Mouse (Mus musculus): Measurements from ENCODE around the gene Tspan5. TPM values are rescaled to one million over a fixed set of nuclear protein-coding genes. Genes with fewer than 3 reads are reported as not detected.

Tspan5 gene
- total RNA-seq, 4 experiments from 2014 or later: 171 to 214 (median 184) TPM

- no peak for DNase-seq (ENCODE audit: low spot score in 2 of 2)
Observed at GRCm38 (mm10) chr3:138804104-138805048, 62.4 kb downstream of the Tspan5 start.

- DNase-seq (ENCODE audit: low spot score in 2 of 2): no peak
Observed at GRCm38 (mm10) chr3:138807795-138808194, 65.8 kb downstream of the Tspan5 start.

- no peak for DNase-seq (ENCODE audit: low spot score in 2 of 2)
Observed at GRCm38 (mm10) chr3:138809509-138809908, 67.5 kb downstream of the Tspan5 start.

GRCm38 (mm10) chr3:138812565-138812964, 70.6 kb downstream of the Tspan5 start:
- no peak for DNase-seq (ENCODE audit: low spot score in 2 of 2)

GRCm38 (mm10) chr3:138813139-138813810, 71.3 kb downstream of the Tspan5 start:
- DNase-seq (ENCODE audit: low spot score in 2 of 2): no peak

- DNase-seq (ENCODE audit: low spot score in 2 of 2): no peak
Observed at GRCm38 (mm10) chr3:138814457-138814856, 72.5 kb downstream of the Tspan5 start.

GRCm38 (mm10) chr3:138815127-138815837, 73.3 kb downstream of the Tspan5 start:
- DNase-seq (ENCODE audit: low spot score in 2 of 2): no peak

- DNase-seq (ENCODE audit: low spot score in 2 of 2): no peak
Observed at GRCm38 (mm10) chr3:138816888-138817656, 75.1 kb downstream of the Tspan5 start.

- no peak for DNase-seq (ENCODE audit: low spot score in 2 of 2)
Observed at GRCm38 (mm10) chr3:138819862-138820261, 77.9 kb downstream of the Tspan5 start.

- DNase-seq (ENCODE audit: low spot score in 2 of 2): no peak
Observed at GRCm38 (mm10) chr3:138820296-138820695, 78.3 kb downstream of the Tspan5 start.

- DNase-seq (ENCODE audit: low spot score in 2 of 2): no peak
Observed at GRCm38 (mm10) chr3:138821886-138822445, 80.0 kb downstream of the Tspan5 start.

GRCm38 (mm10) chr3:138823857-138824256, 81.9 kb downstream of the Tspan5 start:
- no peak for DNase-seq (ENCODE audit: low spot score in 2 of 2)

GRCm38 (mm10) chr3:138825296-138825695, 83.3 kb downstream of the Tspan5 start:
- no peak for DNase-seq (ENCODE audit: low spot score in 2 of 2)

- DNase-seq (ENCODE audit: low spot score in 2 of 2): no peak
Observed at GRCm38 (mm10) chr3:138826243-138826800, 84.3 kb downstream of the Tspan5 start.

- no peak for DNase-seq (ENCODE audit: low spot score in 2 of 2)
Observed at GRCm38 (mm10) chr3:138832827-138833517, 91.0 kb downstream of the Tspan5 start.

- no peak for DNase-seq (ENCODE audit: low spot score in 2 of 2)
Observed at GRCm38 (mm10) chr3:138834174-138834573, 92.2 kb downstream of the Tspan5 start.

GRCm38 (mm10) chr3:138836937-138837336, 94.9 kb downstream of the Tspan5 start:
- DNase-seq (ENCODE audit: low spot score in 2 of 2): no peak

- no peak for DNase-seq (ENCODE audit: low spot score in 2 of 2)
Observed at GRCm38 (mm10) chr3:138837651-138838050, 95.7 kb downstream of the Tspan5 start.

GRCm38 (mm10) chr3:138839656-138840055, 97.7 kb downstream of the Tspan5 start:
- no peak for DNase-seq (ENCODE audit: low spot score in 2 of 2)

GRCm38 (mm10) chr3:138841288-138841687, 99.3 kb downstream of the Tspan5 start:
- DNase-seq (ENCODE audit: low spot score in 2 of 2): no peak

Data from layer of hippocampus, adult 8-10 months (tissue).